Mouse (Mus musculus): ENCODE results near the gene Fbxl16. TPM values are rescaled to one million over a fixed set of nuclear protein-coding genes. Genes with fewer than 3 reads are reported as not detected.

Gene Fbxl16
- polyA plus RNA-seq, 1 experiment, result 1.4 TPM

DNA sequence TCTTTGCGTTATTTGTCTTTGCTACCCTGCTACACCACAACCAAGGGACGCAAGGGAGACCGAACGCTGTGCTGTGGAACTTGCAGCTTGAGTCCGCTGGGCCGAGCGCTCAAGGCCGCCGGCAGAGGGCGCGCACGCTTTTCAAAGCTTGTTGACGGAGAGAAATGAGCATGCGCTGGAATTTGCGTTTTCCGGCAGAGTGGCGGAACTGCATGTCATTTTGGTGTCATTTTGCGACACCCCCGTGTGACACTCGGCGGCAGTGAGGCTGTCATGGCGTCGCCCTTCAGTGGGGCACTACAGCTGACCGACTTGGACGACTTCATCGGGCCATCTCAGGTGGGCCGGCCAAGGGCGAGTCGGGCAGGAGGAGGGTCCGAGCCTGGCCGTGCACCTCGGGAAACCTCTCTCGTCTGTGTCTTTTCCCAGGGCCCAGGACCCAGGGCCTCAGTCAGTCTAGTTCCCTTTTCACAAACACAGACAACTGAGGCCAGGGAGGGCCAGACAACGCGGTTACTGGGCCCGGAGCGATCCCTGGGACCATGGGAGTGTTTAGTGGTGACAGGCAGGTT, 35.2 kb upstream of the Fbxl16 start, which contains the start of gene Narfl:
TSS of gene Narfl (plus strand) at position 228 of the 572 bp plus-strand sequence.
- peaks cover 5% of the 10 kb centered on the region; the same call in 1 of the 2 replicates for H3K4me1 ChIP-seq (ENCODE audit: control insufficient read depth, insufficient read depth, insufficient read length)
- peak within 1 kb of the TSS; percentile 18; the same call in 1 of the 2 replicates for H3K27ac ChIP-seq (ENCODE audit: insufficient read depth, low read length)
- peaks cover 6% of the 10 kb centered on the region for H3K36me3 ChIP-seq (ENCODE audit: control insufficient read depth, insufficient read depth, low read length)
- no peaks in the 10 kb centered on the region for H3K27me3 ChIP-seq (ENCODE audit: control insufficient read depth, insufficient read depth, low read length)
- under 1% methylated on average over 37 of the region's 37 CpGs for WGBS
- peak; percentile 94 to 95 for DNase-seq (ENCODE audit: low read depth in 1 of 2, low spot score in 2 of 2)
- peak within 1 kb of the TSS; percentile 83 for H3K4me3 ChIP-seq (ENCODE audit: extremely low read depth, insufficient read depth, insufficient read length)
- TF ChIP-seq CTCF (IDR thresholded peaks at IDR 0.05; ENCODE audit: extremely low read depth, insufficient read depth, insufficient read length, insufficient replicate concordance) (peak; percentile 97), POLR2A (IDR thresholded peaks at IDR 0.05; ENCODE audit: low read depth, low read length) (peak; percentile 66)

DNA sequence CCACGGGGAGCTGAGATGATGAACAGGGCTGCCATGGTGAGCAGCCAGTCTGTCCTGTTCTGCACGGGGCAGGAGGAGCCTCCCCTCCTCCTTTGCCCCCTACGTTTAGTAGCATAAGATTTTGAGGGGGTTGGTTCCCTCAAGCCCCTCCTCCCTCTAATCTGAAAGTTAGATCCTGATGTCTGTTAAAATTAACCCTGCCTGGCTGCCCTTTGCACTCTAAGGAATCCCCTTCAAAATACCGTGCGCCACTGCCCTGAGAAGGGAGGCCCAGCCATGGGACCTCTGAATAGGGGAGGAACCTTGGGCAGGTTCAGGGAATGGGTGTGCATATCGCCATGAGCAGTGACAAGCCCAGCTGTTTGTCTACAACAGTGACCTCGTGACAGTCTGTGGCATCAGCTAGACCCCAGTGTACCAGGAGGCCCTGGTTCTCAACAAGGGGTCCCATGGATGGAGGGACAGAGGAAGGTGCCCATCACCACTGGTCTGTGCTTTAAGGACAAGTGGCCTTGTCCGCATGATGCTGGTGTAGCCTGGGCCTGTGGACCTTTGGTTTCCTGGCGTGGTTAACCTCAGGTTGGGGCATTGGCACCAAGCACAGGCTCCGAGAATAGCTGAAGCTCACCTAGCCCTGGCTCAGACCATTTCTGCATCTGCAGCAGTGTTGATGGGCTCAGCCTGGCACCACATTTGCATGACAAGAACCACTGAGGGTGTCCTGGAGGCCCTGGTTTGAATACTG, 33.4 kb upstream of the Fbxl16 start:
- no peak overlapping the region for H3K27ac ChIP-seq (ENCODE audit: insufficient read depth, low read length)
- TF ChIP-seq POLR2A (IDR thresholded peaks at IDR 0.05; ENCODE audit: low read depth, low read length) (no peak), CTCF (IDR thresholded peaks at IDR 0.05; ENCODE audit: extremely low read depth, insufficient read depth, insufficient read length, insufficient replicate concordance) (no peak)
- no peak for DNase-seq (ENCODE audit: low read depth in 1 of 2, low spot score in 2 of 2)
- peaks cover 5% of the 10 kb centered on the region; the same call in 1 of the 2 replicates for H3K4me1 ChIP-seq (ENCODE audit: control insufficient read depth, insufficient read depth, insufficient read length)
- H3K36me3 ChIP-seq (ENCODE audit: control insufficient read depth, insufficient read depth, low read length), result peaks cover 17% of the 10 kb centered on the region
- H3K27me3 ChIP-seq (ENCODE audit: control insufficient read depth, insufficient read depth, low read length), result no peaks in the 10 kb centered on the region
- 75% methylated on average over 10 of the region's 10 CpGs for WGBS
- H3K4me3 ChIP-seq (ENCODE audit: extremely low read depth, insufficient read depth, insufficient read length), result no peak overlapping the region

DNA sequence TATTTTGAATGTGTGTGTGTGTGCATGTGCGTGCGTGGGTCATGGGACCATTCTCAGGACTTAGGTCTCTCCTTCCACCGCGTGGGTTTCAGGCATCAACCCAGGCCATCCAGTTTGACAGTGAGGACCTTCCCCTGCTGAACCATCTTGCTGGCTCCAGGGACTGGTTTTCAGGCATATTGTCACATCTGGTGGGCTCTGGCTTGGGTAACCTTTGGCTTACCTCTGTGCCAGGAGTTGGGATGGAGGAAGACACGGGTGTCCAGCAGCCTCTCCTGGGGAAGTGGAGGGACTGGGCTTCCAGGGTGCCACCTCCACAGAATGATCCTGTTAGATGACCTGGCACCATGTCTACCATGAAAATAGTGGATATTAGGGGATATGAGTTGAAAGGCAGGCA, 30.9 kb upstream of the Fbxl16 start:
- 94% methylated on average over 5 of the region's 5 CpGs for WGBS
- Histone ChIP-seq H3K27me3 (ENCODE audit: control insufficient read depth, insufficient read depth, low read length) (no peaks in the 10 kb centered on the region), H3K27ac (ENCODE audit: insufficient read depth, low read length) (no peak overlapping the region), H3K4me1 (ENCODE audit: control insufficient read depth, insufficient read depth, insufficient read length) (peaks cover 5% of the 10 kb centered on the region; the same call in 1 of the 2 replicates), H3K36me3 (ENCODE audit: control insufficient read depth, insufficient read depth, low read length) (peaks cover 34% of the 10 kb centered on the region), H3K4me3 (ENCODE audit: extremely low read depth, insufficient read depth, insufficient read length) (no peak overlapping the region)
- TF ChIP-seq POLR2A (IDR thresholded peaks at IDR 0.05; ENCODE audit: low read depth, low read length), result no peak
- TF ChIP-seq CTCF (IDR thresholded peaks at IDR 0.05; ENCODE audit: extremely low read depth, insufficient read depth, insufficient read length, insufficient replicate concordance), result no peak
- DNase-seq (ENCODE audit: low read depth in 1 of 2, low spot score in 2 of 2), result no peak

DNA sequence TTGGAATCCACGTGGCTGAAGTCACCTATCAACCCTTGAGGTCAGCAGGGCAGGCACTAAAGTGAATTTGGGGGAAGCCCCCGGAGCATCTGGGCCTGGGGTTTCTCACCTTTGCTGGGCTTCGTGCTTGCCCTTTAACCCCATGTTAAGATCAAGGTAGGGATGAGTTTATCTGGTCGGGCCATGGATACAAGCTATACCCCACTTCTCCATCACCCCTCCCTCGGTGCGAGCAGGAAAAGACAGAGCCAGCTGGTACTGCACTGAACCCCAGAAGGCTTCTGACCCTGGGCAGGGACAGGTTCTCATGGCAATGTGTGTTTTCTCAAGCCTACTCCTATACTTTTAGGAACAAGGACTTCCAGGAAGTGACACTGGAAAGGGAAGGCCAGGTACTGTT, 27.5 kb upstream of the Fbxl16 start:
- H3K4me1 ChIP-seq (ENCODE audit: control insufficient read depth, insufficient read depth, insufficient read length), result peaks cover 6% of the 10 kb centered on the region
- no peak overlapping the region for H3K4me3 ChIP-seq (ENCODE audit: extremely low read depth, insufficient read depth, insufficient read length)
- WGBS, result 86% methylated on average over 6 of the region's 6 CpGs
- no peak overlapping the region for H3K27ac ChIP-seq (ENCODE audit: insufficient read depth, low read length)
- H3K36me3 ChIP-seq (ENCODE audit: control insufficient read depth, insufficient read depth, low read length), result peaks cover 34% of the 10 kb centered on the region
- TF ChIP-seq CTCF (IDR thresholded peaks at IDR 0.05; ENCODE audit: extremely low read depth, insufficient read depth, insufficient read length, insufficient replicate concordance) (no peak), POLR2A (IDR thresholded peaks at IDR 0.05; ENCODE audit: low read depth, low read length) (no peak)
- H3K27me3 ChIP-seq (ENCODE audit: control insufficient read depth, insufficient read depth, low read length), result no peaks in the 10 kb centered on the region
- DNase-seq (ENCODE audit: low read depth in 1 of 2, low spot score in 2 of 2), result no peak

DNA sequence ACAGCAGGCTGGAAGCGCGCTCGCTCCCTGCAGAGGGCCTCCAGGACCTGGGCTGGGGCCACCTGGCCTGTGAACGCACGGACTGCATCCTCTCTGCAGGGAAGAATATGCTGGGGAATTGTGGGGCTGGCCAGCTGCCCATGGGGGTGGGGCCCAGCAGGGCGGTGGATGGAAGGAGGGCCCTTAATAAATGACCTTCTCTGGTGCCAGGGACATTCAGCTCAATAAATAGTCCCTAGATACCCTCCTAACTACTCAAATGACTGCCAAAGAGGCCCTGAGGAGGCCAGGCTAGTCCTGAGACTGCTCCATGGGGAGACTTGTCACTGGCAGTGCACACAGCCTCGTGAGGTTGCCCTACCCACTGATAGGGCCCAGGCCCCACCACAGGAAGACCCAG, 25.8 kb upstream of the Fbxl16 start:
- H3K36me3 ChIP-seq (ENCODE audit: control insufficient read depth, insufficient read depth, low read length), result peaks cover 29% of the 10 kb centered on the region
- DNase-seq (ENCODE audit: low read depth in 1 of 2, low spot score in 2 of 2), result no peak
- no peak for TF ChIP-seq CTCF (IDR thresholded peaks at IDR 0.05; ENCODE audit: extremely low read depth, insufficient read depth, insufficient read length, insufficient replicate concordance)
- no peak for TF ChIP-seq POLR2A (IDR thresholded peaks at IDR 0.05; ENCODE audit: low read depth, low read length)
- 89% methylated on average over 7 of the region's 7 CpGs for WGBS
- no peak overlapping the region for H3K27ac ChIP-seq (ENCODE audit: insufficient read depth, low read length)
- peaks cover 6% of the 10 kb centered on the region for H3K4me1 ChIP-seq (ENCODE audit: control insufficient read depth, insufficient read depth, insufficient read length)
- H3K4me3 ChIP-seq (ENCODE audit: extremely low read depth, insufficient read depth, insufficient read length), result no peak overlapping the region
- no peaks in the 10 kb centered on the region for H3K27me3 ChIP-seq (ENCODE audit: control insufficient read depth, insufficient read depth, low read length)

DNA sequence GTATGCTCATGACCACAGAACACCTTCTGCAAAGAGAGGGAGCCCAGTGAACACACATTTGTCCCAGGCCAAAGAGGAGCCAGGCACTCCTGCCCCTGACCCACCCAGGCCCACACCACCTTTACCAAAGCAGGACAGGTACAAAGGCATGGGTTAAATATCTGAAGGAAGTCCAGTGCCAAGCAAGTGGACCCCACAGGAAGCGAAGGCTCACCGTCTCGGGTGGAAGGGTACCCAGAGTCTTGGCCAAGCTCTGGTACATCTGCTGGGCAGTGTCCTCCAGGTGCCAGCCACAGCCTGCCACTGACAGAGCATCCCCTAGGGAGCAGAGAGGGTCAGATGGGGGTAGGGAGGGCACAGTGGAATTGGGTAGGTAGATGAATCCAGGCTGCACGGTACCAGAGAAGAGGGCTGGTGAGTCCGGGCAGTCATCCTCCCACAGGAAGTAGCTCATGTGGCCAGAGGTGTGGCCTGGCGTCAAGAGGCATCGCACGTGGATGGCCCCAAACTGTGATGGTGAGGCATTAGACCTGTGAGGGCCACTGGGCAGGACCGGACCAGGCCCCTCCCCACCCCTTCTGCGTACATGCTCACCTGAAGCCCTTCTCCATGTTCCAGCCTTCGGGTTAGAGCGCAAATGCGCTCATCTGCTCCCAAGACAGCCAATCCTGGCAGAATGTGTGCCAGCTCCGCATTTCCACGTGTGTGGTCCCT, 24.9 kb upstream of the Fbxl16 start:
- DNase-seq (ENCODE audit: low read depth in 1 of 2, low spot score in 2 of 2), result no peak
- H3K4me3 ChIP-seq (ENCODE audit: extremely low read depth, insufficient read depth, insufficient read length), result no peak overlapping the region
- no peak overlapping the region for H3K27ac ChIP-seq (ENCODE audit: insufficient read depth, low read length)
- 78% methylated on average over 15 of the region's 15 CpGs for WGBS
- no peaks in the 10 kb centered on the region for H3K27me3 ChIP-seq (ENCODE audit: control insufficient read depth, insufficient read depth, low read length)
- H3K4me1 ChIP-seq (ENCODE audit: control insufficient read depth, insufficient read depth, insufficient read length), result peaks cover 6% of the 10 kb centered on the region
- H3K36me3 ChIP-seq (ENCODE audit: control insufficient read depth, insufficient read depth, low read length), result peaks cover 29% of the 10 kb centered on the region
- TF ChIP-seq POLR2A (IDR thresholded peaks at IDR 0.05; ENCODE audit: low read depth, low read length) (no peak), CTCF (IDR thresholded peaks at IDR 0.05; ENCODE audit: extremely low read depth, insufficient read depth, insufficient read length, insufficient replicate concordance) (no peak)
